Mouse (Mus musculus) heart, postnatal 36 days (tissue): ENCODE measurements around the gene Ubl4a. TPM values are rescaled to one million over a fixed set of nuclear protein-coding genes. Genes with fewer than 3 reads are reported as not detected.

Experiments used
- microRNA-seq, 2 experiments: library from miRNA; unstranded; fragments of <30 nt; microRNA quantifications; one replicate each; pipeline ENCODE4 v1.2.0; 2021; ENCODE audit warnings: borderline number of aligned reads in 2 of 2
- total RNA-seq, 2 experiments: library from RNA; stranded (reverse); gene quantifications; 2 replicates each; pipeline ENCODE4 v1.2.3; 2021

Gene Ubl4a
- total RNA-seq, 2 experiments from 2014 or later, result 67.7 to 70.3 TPM

Small RNAs within 50 kb of the gene (microRNA-seq; reads per million reads assigned to microRNA genes)
- gene Mir7092, result 0 reads per million in 2 experiments

Other genes starting within 250 kb of the Ubl4a start
- not detected for gene Opn1mw, start 245.8 kb downstream of the Ubl4a start, total RNA-seq
- gene Mecp2, start 237.9 kb downstream of the Ubl4a start, total RNA-seq, result 10 to 100 TPM; 30.5 to 36.2 TPM
- gene Tex28, start 205.4 kb downstream of the Ubl4a start, total RNA-seq, result not detected
- gene Tktl1, start 196.0 kb downstream of the Ubl4a start, total RNA-seq, result not detected
- gene Flna, start 123.4 kb downstream of the Ubl4a start, total RNA-seq, result 10 to 100 TPM; 88.3 to 97.0 TPM
- gene Emd, start 118.5 kb downstream of the Ubl4a start, total RNA-seq, result 10 to 100 TPM; 28.2 to 34.0 TPM
- 100 to 1,000 TPM; 178 to 213 TPM for gene Rpl10, start 102.4 kb downstream of the Ubl4a start, total RNA-seq
- gene Taz, start 91.3 kb downstream of the Ubl4a start, total RNA-seq, result 10 to 100 TPM; 48.4 to 51.9 TPM
- 10 to 100 TPM; 16.1 to 20.6 TPM for gene Dnase1l1, start 90.9 kb downstream of the Ubl4a start, total RNA-seq
- 100 to 1,000 TPM; 130 to 135 TPM for gene Atp6ap1, start 76.1 kb downstream of the Ubl4a start, total RNA-seq
- 10 to 100 TPM; 76.7 to 82.5 TPM for gene Gdi1, start 68.2 kb downstream of the Ubl4a start, total RNA-seq
- gene Fam50a, start 60.2 kb downstream of the Ubl4a start, total RNA-seq, result 10 to 100 TPM; 24.5 to 29.5 TPM
- 1 to 10 TPM in 1 of 2 experiments, under 1 TPM in 1; 0.87 to 1.6 TPM for gene Plxna3, start 44.2 kb downstream of the Ubl4a start, total RNA-seq
- 10 to 100 TPM; 28.3 to 28.8 TPM for gene Lage3, start 19.6 kb downstream of the Ubl4a start, total RNA-seq
- gene Slc10a3, start 131 bp upstream of the Ubl4a start, total RNA-seq, result 1 to 10 TPM; 4.9 to 5.7 TPM
- 10 to 100 TPM; 18.6 to 18.8 TPM for gene Fam3a, start 20.1 kb upstream of the Ubl4a start, total RNA-seq
- gene Ikbkg, start 20.1 kb upstream of the Ubl4a start, total RNA-seq, result 10 to 100 TPM; 45.8 to 46.1 TPM
- gene G6pdx, start 56.0 kb upstream of the Ubl4a start, total RNA-seq, result 1 to 10 TPM; 6.8 to 7.1 TPM
- not detected for gene Gm6880, start 108.2 kb upstream of the Ubl4a start, total RNA-seq
- gene Olfr1326-ps1, start 201.7 kb upstream of the Ubl4a start, total RNA-seq, result not detected
- gene Olfr1325, start 219.5 kb upstream of the Ubl4a start, total RNA-seq, result not detected